Mouse (Mus musculus) forebrain, postnatal 0 days (tissue): ENCODE measurements around the gene Oard1. TPM values are rescaled to one million over a fixed set of nuclear protein-coding genes. Genes with fewer than 3 reads are reported as not detected.

Source experiments
- ATAC-seq: fragments of 200-750 bp; cut with Nextera tagmentation; 2 replicates; pipeline ENCODE4 v1.8.0; 2017; ENCODE audit warnings: mild to moderate bottlenecking, moderate library complexity
- DNase-seq: peaks from one replicate; pipeline ENCODE4 v3.0.0-alpha.2; 2015
- H3K27ac ChIP-seq: fragments of 300-500 bp; sonication (generic); 2 replicates; pipeline ENCODE4 v1.5.1; 2014; ENCODE audit warnings: low read depth, mild to moderate bottlenecking, antibody characterized with exemption, low read length, moderate library complexity, mixed read lengths
- H3K27me3 ChIP-seq: fragments of 300-500 bp; sonication (generic); 2 replicates; pipeline ENCODE4 v1.6.1; 2014; ENCODE audit warnings: mild to moderate bottlenecking, low read length, mixed read lengths; ENCODE audit not compliant: insufficient read depth
- H3K36me3 ChIP-seq: fragments of 300-500 bp; sonication (generic); 2 replicates; pipeline ENCODE4 v1.6.1; 2014; ENCODE audit warnings: mild to moderate bottlenecking, moderate library complexity; ENCODE audit not compliant: insufficient read depth
- H3K4me1 ChIP-seq: fragments of 300-500 bp; sonication (generic); 2 replicates; pipeline ENCODE4 v1.6.1; 2014; ENCODE audit warnings: antibody characterized with exemption; ENCODE audit not compliant: insufficient read depth
- H3K4me2 ChIP-seq: fragments of 300-500 bp; sonication (generic); 2 replicates; pipeline ENCODE4 v1.6.1; 2014; ENCODE audit warnings: low read depth, mild to moderate bottlenecking, moderate library complexity
- H3K4me3 ChIP-seq: fragments of 300-500 bp; sonication (generic); 2 replicates; pipeline ENCODE4 v1.5.1; 2014; ENCODE audit warnings: low read depth, low read length, mixed read lengths
- H3K9ac ChIP-seq: fragments of 300-500 bp; sonication (generic); 2 replicates; pipeline ENCODE4 v1.6.1; 2014; ENCODE audit warnings: mild to moderate bottlenecking
- H3K9me3 ChIP-seq: fragments of 300-500 bp; sonication (generic); 2 replicates; pipeline ENCODE4 v1.6.1; 2016; ENCODE audit warnings: low read length
- CTCF ChIP-seq: sonication (generic); IDR thresholded peaks from 2 replicates; pipeline ENCODE4 v1.5.1; 2016; ENCODE audit warnings: antibody characterized with exemption, control low read depth, low read depth
- WGBS: fragments of 180-500 bp; shearing (Covaris S2); extraction: QIAGEN DNeasy Blood & Tissue Kit; methylation state at CpG from one replicate; pipeline ENCODE4 v1.1.7; 2014; 5-methylcytosine and 5-hydroxymethylcytosine counted together
- polyA plus RNA-seq: library from polyadenylated mRNA; unstranded; fragments of >200 nt; fragmentation: Nextera tagmentation; extraction: Ambion mirVana; gene quantifications from 2 replicates; pipeline ENCODE4 v1.2.1, GENCODE M21; 2015
- total RNA-seq: library from RNA; depleted of rRNA; stranded (reverse); fragments of >200 nt; gene quantifications from 2 replicates; pipeline ENCODE4 v1.2.3, GENCODE M21; 2014

Gene Oard1
- total and polyA plus RNA-seq, 2 experiments from 2014 or later = 18.7 to 36.0 TPM

- no peak for ATAC-seq
- no peaks in the 10 kb centered on the region for H3K27me3 ChIP-seq
- H3K4me3 ChIP-seq = no peak overlapping the region
- H3K9me3 ChIP-seq = no peaks in the 10 kb centered on the region
- TF ChIP-seq CTCF = no peak
- no peaks in the 10 kb centered on the region for H3K4me1 ChIP-seq
- no peak overlapping the region for H3K4me2 ChIP-seq
- H3K9ac ChIP-seq = no peak overlapping the region
- no peak for DNase-seq
- no peaks in the 10 kb centered on the region for H3K36me3 ChIP-seq
- 80% methylated on average over 11 of the region's 11 CpGs for WGBS
- H3K27ac ChIP-seq = no peak overlapping the region
These were observed 18.2 kb downstream of the Oard1 start for GRCm38 (mm10) chr17:48427852-48428530.

DNA sequence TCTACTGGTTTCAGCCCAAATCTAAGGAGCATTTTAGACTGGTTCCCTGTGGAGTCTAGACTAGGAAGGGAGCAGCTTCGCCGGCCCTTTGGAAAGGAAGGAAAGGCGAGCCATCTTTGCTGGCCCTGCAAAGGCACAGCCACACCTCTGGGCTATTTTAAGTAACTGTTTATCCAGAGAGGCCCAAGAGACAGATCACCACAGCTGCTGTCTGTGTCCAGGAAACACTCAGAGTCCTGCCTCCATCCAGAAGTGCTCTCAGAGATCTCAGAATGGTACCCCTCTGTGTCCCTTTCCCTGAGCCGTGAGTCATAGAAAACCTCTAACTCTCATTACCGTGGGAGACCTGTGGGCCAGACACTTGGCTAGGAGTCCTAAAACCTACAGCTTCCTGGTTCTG is 20.6 kb downstream of the Oard1 start:
- no peak for TF ChIP-seq CTCF
- 62% methylated on average over 5 of the region's 5 CpGs for WGBS
- no peaks in the 10 kb centered on the region for H3K27me3 ChIP-seq
- DNase-seq (no peak), ATAC-seq (no peak)
- H3K36me3 ChIP-seq = no peaks in the 10 kb centered on the region
- no peak overlapping the region for H3K4me2 ChIP-seq
- H3K9ac ChIP-seq = no peak overlapping the region
- H3K4me3 ChIP-seq = no peak overlapping the region
- H3K9me3 ChIP-seq = no peaks in the 10 kb centered on the region
- H3K27ac ChIP-seq = no peak overlapping the region
- no peaks in the 10 kb centered on the region for H3K4me1 ChIP-seq

DNA sequence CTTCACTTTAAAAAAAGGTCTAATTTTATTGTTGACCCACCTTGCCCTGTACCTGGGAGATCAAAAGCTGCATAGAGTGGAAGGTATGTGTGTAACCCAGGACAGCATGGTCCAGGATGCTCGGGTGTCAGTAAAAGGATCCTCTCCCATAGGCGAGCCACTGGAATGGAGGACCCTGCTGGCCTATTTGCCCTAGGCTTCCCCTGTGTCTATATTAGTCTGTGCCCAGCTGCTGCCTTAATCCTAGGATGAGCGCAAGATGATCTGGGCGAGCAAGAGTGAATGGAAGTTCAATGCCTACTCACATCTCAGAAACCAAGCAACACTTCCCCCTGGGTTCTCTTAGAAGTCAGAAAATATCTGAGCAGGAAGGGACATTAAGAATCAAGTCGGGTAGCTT is 21.2 kb downstream of the Oard1 start:
- Histone ChIP-seq H3K4me1 (no peaks in the 10 kb centered on the region), H3K9me3 (no peaks in the 10 kb centered on the region), H3K9ac (no peak overlapping the region), H3K4me2 (no peak overlapping the region), H3K4me3 (no peak overlapping the region), H3K27ac (no peak overlapping the region), H3K27me3 (no peaks in the 10 kb centered on the region), H3K36me3 (no peaks in the 10 kb centered on the region)
- 88% methylated on average over 5 of the region's 5 CpGs for WGBS
- TF ChIP-seq CTCF = no peak
- DNase-seq = no peak
- no peak for ATAC-seq

GRCm38 (mm10) chr17:48432158-48432980 is 22.6 kb downstream of the Oard1 start, which contains the start of gene Apobec2:
Apobec2 (minus strand) TSS chr17:48432930.
- Histone ChIP-seq H3K9ac (no peak within 1 kb of the TSS), H3K4me2 (no peak within 1 kb of the TSS), H3K36me3 (no peaks in the 10 kb centered on the region), H3K27me3 (no peaks in the 10 kb centered on the region), H3K27ac (no peak within 1 kb of the TSS), H3K4me3 (no peak within 1 kb of the TSS), H3K9me3 (no peaks in the 10 kb centered on the region), H3K4me1 (no peaks in the 10 kb centered on the region)
- ATAC-seq (no peak), DNase-seq (no peak)
- WGBS = 63% methylated on average over 16 of the region's 16 CpGs
- no peak for TF ChIP-seq CTCF

DNA sequence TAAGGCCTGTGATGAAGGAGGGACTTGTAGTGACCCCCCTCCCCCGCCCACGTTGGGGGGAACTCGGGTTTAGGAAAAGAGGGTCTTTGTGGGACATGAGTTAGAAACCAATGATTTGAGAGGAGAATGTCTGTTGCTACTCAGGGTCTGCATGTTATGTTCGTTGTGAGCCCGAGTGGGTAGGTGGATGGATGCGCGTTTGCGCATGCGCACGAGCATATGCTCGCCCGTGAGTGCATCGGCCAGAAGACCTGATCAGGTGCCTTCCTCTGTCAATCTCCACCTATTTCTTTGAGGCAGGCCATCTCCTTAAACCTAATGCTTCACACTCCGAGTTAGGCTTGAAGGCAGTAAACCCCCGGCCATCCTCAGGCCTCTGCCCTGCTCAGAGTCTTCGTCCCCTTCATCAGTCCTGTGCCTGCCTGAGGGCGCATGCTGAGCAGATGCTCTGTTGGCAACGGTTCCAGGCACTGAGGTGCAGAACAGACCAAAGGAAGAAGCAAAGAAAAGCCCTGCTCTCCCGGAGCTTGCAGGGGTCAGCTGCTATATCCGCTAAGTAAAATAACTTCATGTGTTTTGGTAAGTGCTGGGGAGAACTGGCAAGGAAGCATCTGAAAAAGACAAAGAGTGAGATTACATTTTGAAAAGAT is 23.3 kb downstream of the Oard1 start:
- no peaks in the 10 kb centered on the region for H3K27me3 ChIP-seq
- H3K36me3 ChIP-seq = no peaks in the 10 kb centered on the region
- ATAC-seq (no peak), DNase-seq (no peak)
- H3K4me3 ChIP-seq = no peak overlapping the region
- no peaks in the 10 kb centered on the region for H3K9me3 ChIP-seq
- TF ChIP-seq CTCF = no peak
- whole genome bisulfite sequencing = 73% methylated on average over 20 of the region's 20 CpGs
- H3K27ac ChIP-seq = no peak overlapping the region
- H3K4me1 ChIP-seq = no peaks in the 10 kb centered on the region
- no peak overlapping the region for H3K9ac ChIP-seq
- no peak overlapping the region for H3K4me2 ChIP-seq

GRCm38 (mm10) chr17:48433689-48434330 is 24.0 kb downstream of the Oard1 start:
- peak; percentile 36; the same call in 1 of the 2 replicates for TF ChIP-seq CTCF
- no peak for ATAC-seq

More at GRCm38 (mm10) chr17:48433689-48434330, 24.0 kb downstream of the Oard1 start:
- H3K4me1 ChIP-seq = no peaks in the 10 kb centered on the region
- no peak overlapping the region for H3K27ac ChIP-seq
- H3K9me3 ChIP-seq = no peaks in the 10 kb centered on the region
- DNase-seq = no peak
- no peaks in the 10 kb centered on the region for H3K36me3 ChIP-seq
- 70% methylated on average over 6 of the region's 6 CpGs for WGBS
- H3K9ac ChIP-seq = no peak overlapping the region
- H3K4me2 ChIP-seq = no peak overlapping the region
- no peak overlapping the region for H3K4me3 ChIP-seq
- no peaks in the 10 kb centered on the region for H3K27me3 ChIP-seq
